Mouse (Mus musculus): ENCODE results near the gene Rbm4. TPM values are rescaled to one million over a fixed set of nuclear protein-coding genes. Genes with fewer than 3 reads are reported as not detected.

Rbm4 gene
- polyA plus RNA-seq (2014; fragmentation: Illumina TruSeq; extraction: RNeasy Lipid Tissue Mini Kit (QIAGEN cat#74804); ENCODE audit: low read depth, low replicate concordance), result 18.8 TPM

DNA sequence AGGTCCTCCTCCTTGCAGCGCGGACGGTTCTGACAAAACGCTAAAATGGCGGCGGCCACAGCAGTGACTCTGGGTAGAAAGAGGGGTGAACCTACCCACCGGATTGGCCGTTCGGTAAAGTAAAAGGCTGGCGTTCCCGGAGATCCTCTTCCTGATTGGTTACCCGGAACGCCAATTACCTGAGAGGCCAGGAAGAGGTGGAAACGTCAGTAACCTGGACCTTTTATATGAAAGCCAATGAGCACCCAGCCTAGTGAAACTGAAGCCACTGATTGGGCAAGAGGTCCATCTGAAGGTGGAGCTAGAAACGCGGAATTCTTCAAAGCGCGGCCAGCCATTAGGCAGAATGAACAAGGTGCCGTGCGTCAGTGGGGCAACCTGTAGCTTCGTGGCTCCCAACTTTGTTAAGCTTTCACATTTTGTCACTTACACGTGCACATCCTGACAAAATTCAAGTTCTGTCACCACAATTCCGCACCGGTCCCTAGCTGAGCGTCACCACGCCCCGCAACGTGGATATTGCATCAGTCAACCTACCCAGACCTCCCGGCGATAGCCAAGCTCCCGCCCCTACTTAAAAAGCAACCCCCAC is at the start of gene Rbm4:
Gene Rbm4 (minus strand): TSS at position 71 of the 592 bp plus-strand sequence.

DNA sequence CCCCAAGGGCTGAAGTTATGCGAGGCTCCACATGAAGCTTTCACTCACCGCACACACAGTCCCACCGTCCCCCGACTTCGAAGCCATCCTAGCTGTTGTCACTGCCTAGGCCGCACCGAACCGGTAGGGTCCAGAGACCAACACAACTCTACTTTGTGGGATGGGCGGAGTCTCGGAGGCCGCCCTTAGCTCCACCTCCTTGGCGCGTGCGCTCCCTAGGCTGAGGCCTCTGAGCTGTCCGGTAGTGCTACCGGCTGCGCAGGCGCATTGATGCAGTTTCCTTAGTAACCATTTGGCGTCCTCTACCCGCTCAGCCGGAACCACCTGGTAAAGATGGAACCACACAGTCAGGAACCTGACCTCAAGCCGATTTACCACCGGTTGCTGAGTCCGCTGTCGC is 45.4 kb upstream of the Rbm4 start, which contains the start of the genes Ccs and Ccdc87:
Gene Ccs (minus strand): TSS at position 184 of the 400 bp plus-strand sequence.
Gene Ccdc87 (plus strand): TSS at position 218 of the 400 bp plus-strand sequence.

DNA sequence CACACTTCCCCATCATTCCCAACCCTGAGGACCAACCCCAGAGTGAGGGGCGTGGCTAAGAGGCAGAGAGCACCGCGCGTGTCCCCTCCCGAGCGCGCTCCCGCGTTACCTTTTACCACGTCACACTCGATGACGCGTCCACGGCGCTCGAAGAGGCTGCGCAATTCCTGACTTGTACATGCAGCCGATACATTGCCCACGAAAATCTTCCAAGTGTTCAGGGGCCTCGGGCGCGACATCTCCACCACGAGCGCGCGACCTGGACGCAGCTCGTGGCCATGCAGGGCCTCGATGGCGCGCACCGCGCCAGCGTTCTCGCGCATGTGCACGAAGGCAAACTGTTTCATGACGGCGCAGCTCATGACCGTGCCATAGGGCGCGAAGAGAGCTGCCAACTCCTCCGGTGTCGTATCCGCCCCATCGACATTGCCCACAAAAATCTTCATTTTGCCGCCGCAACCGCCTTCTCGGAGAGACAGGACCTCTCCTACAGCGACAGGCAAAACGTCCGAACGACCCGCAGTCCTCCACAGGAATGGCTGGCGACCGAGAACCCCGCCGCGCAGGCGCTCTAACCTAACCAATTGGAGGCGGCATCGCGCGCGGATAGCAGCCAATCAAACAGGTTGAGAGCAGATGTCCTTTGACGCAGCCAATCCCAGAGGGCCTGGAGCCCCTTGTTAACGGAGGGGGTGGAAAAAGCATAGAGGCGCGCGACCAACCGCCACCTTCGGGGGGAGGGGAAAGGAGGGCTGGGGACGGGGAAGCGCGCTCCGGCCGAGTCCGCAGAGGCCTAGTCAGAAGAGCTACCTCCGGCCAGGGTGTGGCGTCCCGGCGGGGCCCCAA is 17.6 kb upstream of the Rbm4 start, which contains the start of the genes Gm21992 and Rbm14:
Gene Gm21992 (minus strand): TSS at position 550 of the 846 bp plus-strand sequence.
Gene Rbm14 (minus strand): TSS at position 572 of the 846 bp plus-strand sequence.

DNA sequence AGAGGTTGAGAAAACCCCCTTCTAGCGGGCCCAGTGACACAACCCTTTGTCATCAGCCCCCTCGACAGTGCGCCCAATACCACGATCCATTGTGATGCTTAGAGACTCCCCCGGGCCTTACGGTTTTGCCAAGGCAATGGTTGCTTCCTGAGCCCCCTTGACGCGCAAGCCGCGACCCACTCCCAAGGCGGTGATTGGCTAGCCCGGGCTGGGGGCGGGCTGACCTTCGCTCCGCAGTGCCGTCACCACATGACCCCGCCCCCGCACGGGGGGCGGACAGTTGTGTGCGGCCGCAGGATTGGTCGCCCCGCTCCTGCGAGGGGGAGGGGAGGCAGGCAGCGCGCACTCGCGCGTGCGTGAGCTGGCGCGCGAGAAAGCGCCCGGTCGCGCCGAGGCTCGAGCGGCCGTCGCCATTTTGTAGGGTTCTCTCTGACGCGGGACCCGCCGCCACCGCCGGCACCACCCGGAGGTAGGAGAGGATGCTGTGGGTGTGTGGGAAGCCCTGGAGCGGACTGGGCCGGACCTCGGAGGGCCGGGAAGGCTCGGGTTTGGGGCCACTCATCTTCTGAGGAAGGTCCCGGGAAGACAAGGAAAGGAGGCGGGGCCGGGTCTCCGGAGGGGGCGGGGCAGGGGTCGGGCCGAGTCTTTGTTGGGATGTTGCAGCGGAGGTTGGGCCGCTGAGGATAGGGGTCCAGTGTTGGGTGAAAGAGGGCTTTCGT is 37.3 kb downstream of the Rbm4 start, which contains the start of gene Rbm4b:
Gene Rbm4b (plus strand): TSS at position 305 of the 719 bp plus-strand sequence.

Other genes starting within 250 kb of the Rbm4 start
- gene Lrfn4, start 178.2 kb downstream of the Rbm4 start, polyA plus RNA-seq (2014; fragmentation: Illumina TruSeq; extraction: RNeasy Lipid Tissue Mini Kit (QIAGEN cat#74804); ENCODE audit: low read depth, low replicate concordance), result not detected
- gene Rce1, start 168.3 kb downstream of the Rbm4 start, polyA plus RNA-seq (2014; fragmentation: Illumina TruSeq; extraction: RNeasy Lipid Tissue Mini Kit (QIAGEN cat#74804); ENCODE audit: low read depth, low replicate concordance), result 5.1 TPM
- gene Gm960, start 95.2 kb downstream of the Rbm4 start, polyA plus RNA-seq (2014; fragmentation: Illumina TruSeq; extraction: RNeasy Lipid Tissue Mini Kit (QIAGEN cat#74804); ENCODE audit: low read depth, low replicate concordance), result not detected
- 0.35 TPM for gene Sptbn2, start 82.7 kb downstream of the Rbm4 start, polyA plus RNA-seq (2014; fragmentation: Illumina TruSeq; extraction: RNeasy Lipid Tissue Mini Kit (QIAGEN cat#74804); ENCODE audit: low read depth, low replicate concordance)
- gene Rbm4b, start 37.4 kb downstream of the Rbm4 start, polyA plus RNA-seq (2014; fragmentation: Illumina TruSeq; extraction: RNeasy Lipid Tissue Mini Kit (QIAGEN cat#74804); ENCODE audit: low read depth, low replicate concordance), result 9.8 TPM
- gene Gm21992, start 17.7 kb upstream of the Rbm4 start, polyA plus RNA-seq (2014; fragmentation: Illumina TruSeq; extraction: RNeasy Lipid Tissue Mini Kit (QIAGEN cat#74804); ENCODE audit: low read depth, low replicate concordance), result 6.3 TPM
- gene Rbm14, start 17.7 kb upstream of the Rbm4 start, polyA plus RNA-seq (2014; fragmentation: Illumina TruSeq; extraction: RNeasy Lipid Tissue Mini Kit (QIAGEN cat#74804); ENCODE audit: low read depth, low replicate concordance), result 7.5 TPM
- 1.9 TPM for gene Ccs, start 45.4 kb upstream of the Rbm4 start, polyA plus RNA-seq (2014; fragmentation: Illumina TruSeq; extraction: RNeasy Lipid Tissue Mini Kit (QIAGEN cat#74804); ENCODE audit: low read depth, low replicate concordance)
- gene Ccdc87, start 45.5 kb upstream of the Rbm4 start, polyA plus RNA-seq (2014; fragmentation: Illumina TruSeq; extraction: RNeasy Lipid Tissue Mini Kit (QIAGEN cat#74804); ENCODE audit: low read depth, low replicate concordance), result 0.32 TPM
- 10.3 TPM for gene Ctsf, start 61.2 kb upstream of the Rbm4 start, polyA plus RNA-seq (2014; fragmentation: Illumina TruSeq; extraction: RNeasy Lipid Tissue Mini Kit (QIAGEN cat#74804); ENCODE audit: low read depth, low replicate concordance)
- not detected for gene Actn3, start 84.0 kb upstream of the Rbm4 start, polyA plus RNA-seq (2014; fragmentation: Illumina TruSeq; extraction: RNeasy Lipid Tissue Mini Kit (QIAGEN cat#74804); ENCODE audit: low read depth, low replicate concordance)
- gene Zdhhc24, start 84.8 kb upstream of the Rbm4 start, polyA plus RNA-seq (2014; fragmentation: Illumina TruSeq; extraction: RNeasy Lipid Tissue Mini Kit (QIAGEN cat#74804); ENCODE audit: low read depth, low replicate concordance), result 23.1 TPM
- 2.1 TPM for gene Bbs1, start 112.7 kb upstream of the Rbm4 start, polyA plus RNA-seq (2014; fragmentation: Illumina TruSeq; extraction: RNeasy Lipid Tissue Mini Kit (QIAGEN cat#74804); ENCODE audit: low read depth, low replicate concordance)
- 5.8 TPM for gene Dpp3, start 134.4 kb upstream of the Rbm4 start, polyA plus RNA-seq (2014; fragmentation: Illumina TruSeq; extraction: RNeasy Lipid Tissue Mini Kit (QIAGEN cat#74804); ENCODE audit: low read depth, low replicate concordance)
- 0.85 TPM for gene Peli3, start 149.2 kb upstream of the Rbm4 start, polyA plus RNA-seq (2014; fragmentation: Illumina TruSeq; extraction: RNeasy Lipid Tissue Mini Kit (QIAGEN cat#74804); ENCODE audit: low read depth, low replicate concordance)
- gene Mrpl11, start 168.2 kb upstream of the Rbm4 start, polyA plus RNA-seq (2014; fragmentation: Illumina TruSeq; extraction: RNeasy Lipid Tissue Mini Kit (QIAGEN cat#74804); ENCODE audit: low read depth, low replicate concordance), result 16.4 TPM
- 0.16 TPM for gene Npas4, start 196.4 kb upstream of the Rbm4 start, polyA plus RNA-seq (2014; fragmentation: Illumina TruSeq; extraction: RNeasy Lipid Tissue Mini Kit (QIAGEN cat#74804); ENCODE audit: low read depth, low replicate concordance)
- not detected for gene Slc29a2, start 230.0 kb upstream of the Rbm4 start, polyA plus RNA-seq (2014; fragmentation: Illumina TruSeq; extraction: RNeasy Lipid Tissue Mini Kit (QIAGEN cat#74804); ENCODE audit: low read depth, low replicate concordance)
- gene B4gat1, start 244.9 kb upstream of the Rbm4 start, polyA plus RNA-seq (2014; fragmentation: Illumina TruSeq; extraction: RNeasy Lipid Tissue Mini Kit (QIAGEN cat#74804); ENCODE audit: low read depth, low replicate concordance), result 10.9 TPM
- 0.32 TPM for gene AC124502.3, start 245.0 kb upstream of the Rbm4 start, polyA plus RNA-seq (2014; fragmentation: Illumina TruSeq; extraction: RNeasy Lipid Tissue Mini Kit (QIAGEN cat#74804); ENCODE audit: low read depth, low replicate concordance)
- 1.1 TPM for gene Brms1, start 247.5 kb upstream of the Rbm4 start, polyA plus RNA-seq (2014; fragmentation: Illumina TruSeq; extraction: RNeasy Lipid Tissue Mini Kit (QIAGEN cat#74804); ENCODE audit: low read depth, low replicate concordance)